Mouse (Mus musculus) cerebellum, adult 2 months (tissue): Measurements from ENCODE around the gene Med16.

Experiments used
- CTCF ChIP-seq: fragments of 200-500 bp; IDR thresholded peaks from 2 replicates; pipeline ENCODE4 v1.5.1; 2011; ENCODE audit warnings: low read depth, mild to moderate bottlenecking, control low read depth, low read length, moderate library complexity, borderline replicate concordance; ENCODE audit not compliant: insufficient read depth
- POLR2A ChIP-seq: fragments of 200-500 bp; IDR thresholded peaks from 2 replicates; pipeline ENCODE4 v1.6.1; 2011; ENCODE audit warnings: low read length, control low read depth, borderline replicate concordance; ENCODE audit not compliant: insufficient read depth

DNA sequence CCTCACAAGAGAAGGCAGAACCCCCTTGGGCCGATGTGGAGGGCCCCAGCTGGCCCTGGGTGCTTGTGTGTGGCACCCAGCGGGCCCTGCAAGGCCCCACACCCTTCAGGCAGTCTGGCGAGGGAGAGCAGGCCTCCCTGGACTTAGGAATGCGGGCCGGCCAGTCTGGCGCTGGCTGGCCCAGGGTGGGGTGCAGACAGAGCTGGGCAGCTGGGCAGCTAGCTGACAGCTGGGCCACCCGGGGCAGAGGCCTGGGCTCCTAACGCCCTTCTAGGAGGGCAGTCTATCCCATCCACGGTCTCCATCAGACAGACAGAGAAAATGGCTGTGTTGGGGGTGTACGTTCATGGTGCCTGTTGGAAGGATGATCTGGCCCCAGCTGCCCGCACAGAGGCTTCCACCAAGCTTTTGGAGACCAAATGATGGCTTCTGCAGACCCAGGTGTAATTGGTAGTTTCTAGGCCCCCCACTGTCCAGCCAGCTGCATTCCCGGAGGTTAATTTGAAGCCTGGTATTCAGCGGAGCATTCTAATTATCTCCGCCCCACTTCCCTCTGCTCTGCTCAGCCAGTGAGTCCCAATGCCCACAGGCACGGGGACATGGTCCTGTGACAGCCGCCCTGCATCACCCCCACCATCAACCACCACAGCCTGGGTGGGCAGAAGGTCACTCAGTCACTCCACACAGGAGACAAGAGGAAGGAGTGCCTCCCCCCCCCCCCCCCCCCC is 36.9 kb upstream of the Med16 start:
- TF ChIP-seq POLR2A: no peak
- no peak for TF ChIP-seq CTCF
